ENCODE assay signal across 8 mouse cellular contexts in the genomic region with DNA sequence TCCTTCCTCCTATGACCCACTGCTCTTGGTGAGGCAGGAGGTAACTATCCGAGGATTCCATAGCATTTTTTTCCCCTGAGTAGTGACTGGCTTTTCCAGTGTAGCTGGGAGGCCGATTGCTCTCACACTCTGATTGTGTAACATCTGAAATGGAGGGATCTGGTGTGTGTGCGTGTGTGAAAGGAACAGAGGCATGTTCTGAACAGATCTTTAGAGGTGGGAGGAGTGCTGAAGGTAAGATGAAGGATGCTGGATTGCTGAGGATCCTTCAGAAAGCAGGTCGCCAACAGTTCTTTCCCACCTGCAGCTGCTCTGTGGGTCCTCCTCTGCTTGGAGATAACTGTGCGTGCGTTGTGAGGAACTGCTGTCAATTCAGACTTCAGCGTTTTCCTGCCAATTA. TPM values are rescaled to one million over a fixed set of nuclear protein-coding genes. Genes with fewer than 3 reads are reported as not detected.
A peak's percentile ranks its signal among the peaks of the same experiment; 100 is the strongest.
DNase-seq lines count a peak whose midpoint lies in the region; ATAC-seq and TF ChIP-seq lines count a peak whose summit lies in the region.

No protein-coding gene starts in this region.

- TF ChIP-seq POLR2A in bone marrow macrophage, adult 2 months (IDR thresholded peaks at IDR 0.05; ENCODE audit: borderline replicate concordance, low read depth, low read length), result no peak
- no peak for TF ChIP-seq POLR2A in small intestine, adult 2 months (IDR thresholded peaks at IDR 0.05; ENCODE audit: low read depth, low read length)

- H3K4me2 ChIP-seq in kidney, embryonic 14.5 days (replicated peaks; ENCODE audit: low read depth, low read length), result peak overlapping the region; percentile 62
- H3K4me2 ChIP-seq in heart, postnatal 0 days (ENCODE audit: low read depth, low read length), result peak overlapping the region; percentile 97
- peak overlapping the region; percentile 99 for H3K4me2 ChIP-seq in lung, embryonic 14.5 days

- no peaks in the 10 kb centered on the region for H3K9me3 ChIP-seq in kidney, embryonic 14.5 days (ENCODE audit: control insufficient read depth, low read length)
- no peaks in the 10 kb centered on the region for H3K9me3 ChIP-seq in heart, postnatal 0 days (replicated peaks; ENCODE audit: control insufficient read depth, low read length)
- H3K9me3 ChIP-seq in lung, embryonic 14.5 days (ENCODE audit: low read depth, low read length), result no peaks in the 10 kb centered on the region

- no peaks in the 10 kb centered on the region for H3K27me3 ChIP-seq in kidney, embryonic 14.5 days (ENCODE audit: control insufficient read depth, insufficient read depth, low read length)
- H3K27me3 ChIP-seq in heart, postnatal 0 days (ENCODE audit: control insufficient read depth, insufficient read depth, low read length), result no peaks in the 10 kb centered on the region
- H3K27me3 ChIP-seq in lung, embryonic 14.5 days (ENCODE audit: insufficient read depth, low read length), result no peaks in the 10 kb centered on the region
- H3K27me3 ChIP-seq in small intestine, adult 2 months (ENCODE audit: control insufficient read depth, insufficient read depth, low read length), result no peaks in the 10 kb centered on the region

- H3K4me3 ChIP-seq in kidney, embryonic 14.5 days (ENCODE audit: low read length), result peak overlapping the region; percentile 92
- peak overlapping the region; percentile 63 for H3K4me3 ChIP-seq in bone marrow macrophage, adult 2 months (ENCODE audit: insufficient read depth, low read length)
- peak overlapping the region; percentile 83 for H3K4me3 ChIP-seq in heart, postnatal 0 days (ENCODE audit: low read depth, low read length)
- H3K4me3 ChIP-seq in lung, embryonic 14.5 days (ENCODE audit: low read depth, low read length), result peak overlapping the region; percentile 90
- peak overlapping the region; percentile 98 for H3K4me3 ChIP-seq in small intestine, adult 2 months (ENCODE audit: low read depth, low read length)

- no peak for TF ChIP-seq CTCF in bone marrow macrophage, adult 2 months (IDR thresholded peaks at IDR 0.05; ENCODE audit: low read depth, low read length)
- no peak for TF ChIP-seq CTCF in heart, postnatal 0 days (IDR thresholded peaks at IDR 0.05; ENCODE audit: low read depth)
- no peak for TF ChIP-seq CTCF in lung, embryonic 14.5 days (IDR thresholded peaks at IDR 0.05; ENCODE audit: low read depth)
- TF ChIP-seq CTCF in small intestine, adult 2 months (IDR thresholded peaks at IDR 0.05; ENCODE audit: extremely low read depth, insufficient read length, insufficient replicate concordance, low read depth, low read length), result no peak

- 8% methylated on average over 7 of the region's 7 CpGs for WGBS in kidney, embryonic 14.5 days
- 2% methylated on average over 7 of the region's 7 CpGs for WGBS in heart, postnatal 0 days
- 3% methylated on average over 7 of the region's 7 CpGs for WGBS in lung, embryonic 14.5 days
- WGBS in small intestine, adult 2 months, result under 1% methylated on average over 7 of the region's 7 CpGs

- H3K36me3 ChIP-seq in kidney, embryonic 14.5 days (ENCODE audit: control insufficient read depth, insufficient read depth, low read length), result no peaks in the 10 kb centered on the region
- H3K36me3 ChIP-seq in heart, postnatal 0 days (replicated peaks; ENCODE audit: control insufficient read depth, insufficient read depth, low read length), result no peaks in the 10 kb centered on the region
- H3K36me3 ChIP-seq in lung, embryonic 14.5 days (ENCODE audit: insufficient read depth), result no peaks in the 10 kb centered on the region
- no peaks in the 10 kb centered on the region for H3K36me3 ChIP-seq in small intestine, adult 2 months (ENCODE audit: control insufficient read depth, insufficient read depth, low read length)

- peak overlapping the region; percentile 99 for H3K9ac ChIP-seq in kidney, embryonic 14.5 days (ENCODE audit: low read depth, low read length)
- H3K9ac ChIP-seq in heart, postnatal 0 days (replicated peaks; ENCODE audit: low read depth, low read length), result peak overlapping the region; percentile 21; the same call in 1 of the 2 replicates
- peak overlapping the region; percentile 28 for H3K9ac ChIP-seq in lung, embryonic 14.5 days

- ATAC-seq in kidney, embryonic 14.5 days (ENCODE audit: low FRiP score, low TSS enrichment), result peak; percentile 1; the same call in 1 of the 2 replicates
- ATAC-seq in heart, postnatal 0 days (ENCODE audit: insufficient read depth, low read depth), result 0 out of 2 replicates have a peak, but pooled peaks have one; percentile 0
- ATAC-seq in lung, embryonic 14.5 days (ENCODE audit: insufficient read depth), result no peak

- TF ChIP-seq EP300 in heart, postnatal 0 days (IDR thresholded peaks at IDR 0.05; ENCODE audit: low read depth), result no peak

- H3K4me1 ChIP-seq in kidney, embryonic 14.5 days (ENCODE audit: control insufficient read depth, insufficient read depth, low read length), result peaks cover 13% of the 10 kb centered on the region
- peaks cover 8% of the 10 kb centered on the region for H3K4me1 ChIP-seq in bone marrow macrophage, adult 2 months (ENCODE audit: control insufficient read depth, insufficient read depth, low read length)
- peaks cover 9% of the 10 kb centered on the region; the same call in 1 of the 2 replicates for H3K4me1 ChIP-seq in heart, postnatal 0 days (ENCODE audit: control insufficient read depth, insufficient read depth)
- H3K4me1 ChIP-seq in lung, embryonic 14.5 days (ENCODE audit: insufficient read depth), result peaks cover 5% of the 10 kb centered on the region; the same call in 1 of the 2 replicates
- H3K4me1 ChIP-seq in small intestine, adult 2 months (ENCODE audit: control insufficient read depth, insufficient read depth, insufficient read length, low read length), result peaks cover 10% of the 10 kb centered on the region

- DNase-seq in kidney, adult 9 months, result no peak
- no peak for DNase-seq in heart, postnatal 0 days (ENCODE audit: low spot score)
- peak; percentile 34 for DNase-seq in lung, embryonic 14.5 days
- DNase-seq in ovary, postnatal 10 days (ENCODE audit: low spot score), result no peak
- no peak for DNase-seq in urinary bladder, postnatal 14 days (ENCODE audit: low spot score)

- H3K27ac ChIP-seq in kidney, embryonic 14.5 days (ENCODE audit: low read depth, low read length), result no peak overlapping the region
- H3K27ac ChIP-seq in bone marrow macrophage, adult 2 months (ENCODE audit: insufficient read depth, low read depth, low read length), result peak overlapping the region; percentile 11; the same call in 1 of the 2 replicates
- 0 out of 2 replicates have a peak overlapping the region, but pooled peaks have one; percentile 4 for H3K27ac ChIP-seq in heart, postnatal 0 days (ENCODE audit: low read depth)
- H3K27ac ChIP-seq in lung, embryonic 14.5 days (ENCODE audit: low read depth), result no peak overlapping the region; the same call in 1 of the 2 replicates
- 0 out of 2 replicates have a peak overlapping the region, but pooled peaks have one; percentile 17 for H3K27ac ChIP-seq in small intestine, adult 2 months (ENCODE audit: insufficient read depth, low read depth, low read length)

RNA-seq across cellular contexts. Expression of gene Acvr2b, which starts 0.6 kb away (rescaled TPM):
- 57.4 and 67.0 TPM in 2 replicates for polyA plus RNA-seq in kidney, embryonic 14.5 days (2014; fragmentation: Nextera tagmentation; extraction: Ambion mirVana)
- polyA plus RNA-seq in bone marrow macrophage, adult 2 months (2012; ENCODE audit: insufficient read depth, insufficient read length, missing spikeins), result 5.1 and 5.8 TPM in 2 replicates
- 4.3 and 6.6 TPM in 2 replicates for total RNA-seq in heart, postnatal 0 days (2014; rRNA removed; ENCODE audit: low replicate concordance)
- polyA plus RNA-seq in heart, postnatal 0 days (2015; fragmentation: Nextera tagmentation; extraction: Ambion mirVana), result 6.6 and 6.8 TPM in 2 replicates
- polyA plus RNA-seq in lung, embryonic 14.5 days (2014; fragmentation: Nextera tagmentation; extraction: Ambion mirVana), result 22.7 and 28.2 TPM in 2 replicates
- 2.3 and 5.9 TPM in 2 replicates for polyA plus RNA-seq in small intestine, adult 2 months (2012; rRNA removed)

RNA-seq across cellular contexts. Expression of gene Slc22a14, which starts 36.0 kb away (rescaled TPM):
- not detected in 2 replicates for polyA plus RNA-seq in kidney, embryonic 14.5 days (2014; fragmentation: Nextera tagmentation; extraction: Ambion mirVana)
- polyA plus RNA-seq in bone marrow macrophage, adult 2 months (2012; ENCODE audit: insufficient read depth, insufficient read length, missing spikeins), result not detected in 2 replicates
- total RNA-seq in heart, postnatal 0 days (2014; rRNA removed; ENCODE audit: low replicate concordance), result 0.19 TPM in 1 of 2 replicates, not detected in the other
- 0.08 and 0.11 TPM in 2 replicates for polyA plus RNA-seq in heart, postnatal 0 days (2015; fragmentation: Nextera tagmentation; extraction: Ambion mirVana)
- polyA plus RNA-seq in lung, embryonic 14.5 days (2014; fragmentation: Nextera tagmentation; extraction: Ambion mirVana), result 0.35 TPM in 1 of 2 replicates, not detected in the other
- polyA plus RNA-seq in small intestine, adult 2 months (2012; rRNA removed), result not detected in 2 replicates

RNA-seq across cellular contexts. Expression of gene Exog, which starts 43.4 kb away (rescaled TPM):
- 21.4 and 27.8 TPM in 2 replicates for polyA plus RNA-seq in kidney, embryonic 14.5 days (2014; fragmentation: Nextera tagmentation; extraction: Ambion mirVana)
- 4.6 and 5.7 TPM in 2 replicates for polyA plus RNA-seq in bone marrow macrophage, adult 2 months (2012; ENCODE audit: insufficient read depth, insufficient read length, missing spikeins)
- total RNA-seq in heart, postnatal 0 days (2014; rRNA removed; ENCODE audit: low replicate concordance), result 1.4 and 3.0 TPM in 2 replicates
- 4.2 and 4.8 TPM in 2 replicates for polyA plus RNA-seq in heart, postnatal 0 days (2015; fragmentation: Nextera tagmentation; extraction: Ambion mirVana)
- 32.1 and 33.7 TPM in 2 replicates for polyA plus RNA-seq in lung, embryonic 14.5 days (2014; fragmentation: Nextera tagmentation; extraction: Ambion mirVana)
- 0.91 and 1.1 TPM in 2 replicates for polyA plus RNA-seq in small intestine, adult 2 months (2012; rRNA removed)

RNA-seq across cellular contexts. Expression of gene Xylb, which starts 44.2 kb away (rescaled TPM):
- 7.2 and 17.9 TPM in 2 replicates for polyA plus RNA-seq in kidney, embryonic 14.5 days (2014; fragmentation: Nextera tagmentation; extraction: Ambion mirVana)
- polyA plus RNA-seq in bone marrow macrophage, adult 2 months (2012; ENCODE audit: insufficient read depth, insufficient read length, missing spikeins), result 5.5 and 6.1 TPM in 2 replicates
- 0.04 and 0.12 TPM in 2 replicates for total RNA-seq in heart, postnatal 0 days (2014; rRNA removed; ENCODE audit: low replicate concordance)
- polyA plus RNA-seq in heart, postnatal 0 days (2015; fragmentation: Nextera tagmentation; extraction: Ambion mirVana), result 0.26 and 0.46 TPM in 2 replicates
- 5.7 and 7.9 TPM in 2 replicates for polyA plus RNA-seq in lung, embryonic 14.5 days (2014; fragmentation: Nextera tagmentation; extraction: Ambion mirVana)
- polyA plus RNA-seq in small intestine, adult 2 months (2012; rRNA removed), result 8.0 and 8.9 TPM in 2 replicates

Comparison
In these comparisons a context has a peak if more than half of its experiments do, and no peak if none do; other contexts are left out.
1. H3K27ac ChIP-seq: peak in bone marrow macrophage, adult 2 months (single experiment), heart, postnatal 0 days (single experiment) and small intestine, adult 2 months (single experiment); none in kidney, embryonic 14.5 days (single experiment) and lung, embryonic 14.5 days (single experiment).
2. H3K9ac ChIP-seq: peak in every context shown above with its lines; median percentile 99 in kidney, embryonic 14.5 days; 28 in lung, embryonic 14.5 days; 21 in heart, postnatal 0 days.
3. Peak in every context shown above with its lines, with median percentiles within 50 percentile points of each other: H3K4me2 ChIP-seq and H3K4me3 ChIP-seq.